Mouse (Mus musculus) splenic B cell, adult 2 months (primary cell): ENCODE results near the gene Eps8l3.

Source experiments
- DNase-seq: peaks from one replicate; pipeline ENCODE4 v3.0.0-alpha.2; 2011; ENCODE audit warnings: low read depth, low spot score
- H3K27me3 ChIP-seq: 2 replicates; pipeline ENCODE4 v1.6.1; 2012; ENCODE audit warnings: mild to moderate bottlenecking, low read length, moderate library complexity, mixed read lengths; ENCODE audit not compliant: control insufficient read depth, poor library complexity, insufficient read depth, severe bottlenecking
- H3K36me3 ChIP-seq: 2 replicates; pipeline ENCODE4 v1.6.1; 2012; ENCODE audit warnings: mild to moderate bottlenecking, low read length, moderate library complexity, mixed read lengths; ENCODE audit not compliant: control insufficient read depth, poor library complexity, insufficient read depth, severe bottlenecking

Eps8l3 gene

DNA sequence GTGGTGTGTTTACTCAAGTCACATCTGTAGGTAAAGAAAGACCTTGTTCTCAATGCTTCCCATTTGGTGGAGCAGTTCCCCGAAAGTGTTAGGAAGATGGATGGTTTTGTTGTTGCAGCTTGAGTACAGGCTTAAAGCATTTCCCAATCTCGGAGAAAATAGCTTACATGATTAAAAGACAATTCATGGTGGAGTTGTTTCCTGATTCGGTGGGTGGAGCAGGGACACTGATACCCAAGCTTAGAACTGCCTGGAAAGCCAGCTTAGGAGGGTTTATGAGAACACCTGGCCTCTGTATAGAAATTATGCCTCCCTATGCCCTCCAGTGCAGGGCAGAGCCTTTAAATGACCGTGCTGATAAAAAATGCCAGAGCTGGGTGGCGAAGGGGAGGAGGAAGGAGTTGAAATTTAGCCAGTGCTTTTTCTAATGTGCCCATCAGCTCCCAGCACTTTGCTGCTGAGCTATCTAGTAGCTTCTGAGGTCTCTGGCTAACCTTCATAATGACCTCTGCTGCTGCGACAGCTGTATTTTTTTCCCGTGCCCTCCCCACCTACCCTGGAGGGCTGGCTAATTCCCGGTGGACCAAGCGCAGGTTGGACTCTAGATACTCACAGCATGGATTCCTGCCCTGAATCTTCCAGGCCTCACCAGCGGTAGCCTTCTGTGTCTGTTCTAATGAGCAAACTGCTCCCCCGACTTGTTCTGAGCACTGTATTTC is 24.1 kb downstream of the Eps8l3 start:
- DNase-seq: no peak
- H3K36me3 ChIP-seq: no peaks in the 10 kb centered on the region
- H3K27me3 ChIP-seq: peaks cover 2% of the 10 kb centered on the region; the same call in 1 of the 2 replicates

DNA sequence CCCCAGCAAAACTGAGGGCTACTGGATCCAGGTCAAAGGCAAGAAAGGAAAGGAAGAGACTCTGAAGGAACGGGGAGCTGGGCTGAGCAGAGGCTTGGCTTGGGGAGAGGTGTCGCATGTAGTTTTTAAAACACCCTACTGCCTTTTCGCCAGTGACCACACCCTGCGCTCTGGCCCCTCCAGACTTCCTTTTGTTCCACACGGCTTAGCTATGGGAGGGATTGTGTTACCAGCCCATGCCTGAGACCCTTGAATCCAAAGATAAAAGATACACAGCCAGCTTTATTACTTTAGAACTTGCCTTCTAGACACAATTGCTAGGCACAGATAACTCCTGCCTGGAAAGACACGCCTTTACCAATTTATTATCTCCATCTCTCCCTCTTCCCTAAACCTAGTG is 28.9 kb downstream of the Eps8l3 start:
- Histone ChIP-seq H3K27me3 (no peaks in the 10 kb centered on the region), H3K36me3 (no peaks in the 10 kb centered on the region)
- no peak for DNase-seq

DNA sequence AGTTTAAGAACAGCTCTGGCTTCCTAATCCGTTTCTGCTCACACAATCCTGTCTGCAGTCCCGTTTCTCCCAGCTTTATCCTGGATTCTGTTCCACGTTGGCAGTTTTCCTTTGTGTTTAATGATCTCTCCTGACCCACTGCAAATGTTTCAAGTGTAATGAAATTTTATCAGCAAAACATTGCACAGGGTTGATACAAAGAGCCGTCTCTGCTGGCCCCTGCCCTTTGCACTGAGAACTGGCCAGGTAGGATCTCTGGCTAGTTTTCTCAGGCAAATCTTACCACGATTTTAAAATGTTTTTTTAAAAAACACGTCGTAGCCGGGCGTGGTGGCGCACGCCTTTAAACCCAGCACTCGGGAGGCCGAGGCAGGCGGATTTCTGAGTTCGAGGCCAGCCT is 39.6 kb downstream of the Eps8l3 start:
- Histone ChIP-seq H3K27me3 (no peaks in the 10 kb centered on the region), H3K36me3 (no peaks in the 10 kb centered on the region)
- no peak for DNase-seq

DNA sequence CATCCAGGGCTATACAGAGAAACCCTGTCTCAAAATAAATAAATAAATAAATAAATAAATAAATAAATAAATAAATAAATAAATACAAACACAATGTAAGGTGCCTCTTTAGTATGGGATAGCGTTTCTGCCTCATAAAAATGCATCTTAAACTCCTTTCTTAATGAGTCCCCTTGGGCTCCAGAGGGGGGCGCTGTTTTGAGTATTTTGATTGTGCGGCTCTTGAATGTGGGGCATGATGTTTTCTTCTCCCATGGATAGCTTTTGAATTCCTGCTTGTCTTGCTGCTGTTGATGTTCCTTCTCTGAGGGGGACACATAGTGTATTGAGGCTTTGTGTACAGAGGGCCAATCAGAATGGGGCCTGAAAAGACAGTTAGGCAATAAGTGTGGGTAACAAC is 40.1 kb downstream of the Eps8l3 start:
- peak; percentile 21 for DNase-seq

DNA sequence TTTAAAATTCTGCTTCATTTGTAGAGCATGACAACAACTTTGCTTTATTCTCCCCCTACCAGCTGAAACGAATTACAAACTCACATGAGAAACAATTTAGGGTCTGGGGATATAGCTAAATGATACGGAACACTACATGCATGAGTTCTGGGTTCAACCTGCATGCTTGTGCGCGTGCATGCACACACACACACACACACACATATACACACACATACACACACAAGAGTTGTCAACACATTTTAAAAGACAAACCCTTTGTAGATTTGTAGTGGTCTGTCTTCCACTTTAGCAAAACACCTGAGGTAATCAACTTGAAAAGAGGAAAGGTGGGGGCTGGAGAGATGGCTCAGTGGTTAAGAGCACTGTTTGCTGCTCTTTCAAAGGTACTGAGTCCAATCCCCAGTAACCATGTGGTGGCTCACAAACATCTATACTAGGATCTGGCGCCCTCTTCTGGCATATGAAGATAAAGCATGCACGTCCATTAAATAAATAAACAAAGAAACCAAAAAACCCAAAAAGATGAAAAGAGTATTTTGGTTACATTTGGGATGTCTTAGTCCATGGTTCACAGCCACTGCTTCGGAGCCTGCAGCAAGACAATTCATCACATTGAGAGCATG is 40.9 kb downstream of the Eps8l3 start:
- Histone ChIP-seq H3K36me3 (no peaks in the 10 kb centered on the region), H3K27me3 (no peaks in the 10 kb centered on the region)
- DNase-seq: peak; percentile 67

More for the DNA sequence above, 40.1 kb downstream of the Eps8l3 start:
- no peaks in the 10 kb centered on the region for H3K27me3 ChIP-seq
- no peaks in the 10 kb centered on the region for H3K36me3 ChIP-seq

DNA sequence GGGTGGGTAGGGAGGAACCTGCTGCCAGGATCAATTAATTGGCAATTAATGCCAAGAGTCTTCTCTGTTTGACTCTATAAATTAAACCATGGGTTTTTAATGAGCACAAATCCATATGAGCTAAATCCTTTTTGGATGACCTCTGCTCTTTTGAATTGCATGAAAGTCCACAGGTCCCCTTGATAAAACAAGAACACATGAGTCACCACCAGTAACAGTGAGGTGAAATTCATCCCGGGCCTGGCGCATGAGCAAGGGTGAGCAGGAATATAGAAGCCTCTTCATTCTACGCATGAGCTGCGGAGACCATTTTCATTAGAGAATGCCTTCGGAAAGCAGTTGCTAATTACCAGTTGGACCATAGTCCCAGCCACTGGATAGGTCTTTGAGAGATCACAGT is 43.3 kb downstream of the Eps8l3 start:
- no peak for DNase-seq
- Histone ChIP-seq H3K36me3 (no peaks in the 10 kb centered on the region), H3K27me3 (no peaks in the 10 kb centered on the region)

DNA sequence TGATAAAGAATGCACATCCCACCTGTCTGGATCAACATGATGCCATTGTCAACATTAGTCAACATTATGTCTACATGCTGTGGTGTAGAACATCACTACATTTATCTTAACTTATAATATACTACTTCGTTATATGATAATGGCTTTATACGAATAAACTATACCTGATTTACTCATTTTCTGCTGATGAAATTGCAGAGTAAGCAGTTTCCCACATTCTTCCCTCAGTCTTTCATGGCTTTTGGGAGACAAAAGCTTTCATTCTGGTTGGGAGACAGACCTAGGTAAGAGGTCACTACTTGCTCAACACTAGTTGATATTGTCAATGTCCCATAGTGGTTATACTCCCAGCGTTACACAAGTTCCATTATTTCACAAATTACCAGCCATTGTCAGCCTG is 48.3 kb downstream of the Eps8l3 start:
- H3K36me3 ChIP-seq: no peaks in the 10 kb centered on the region
- DNase-seq: no peak

DNA sequence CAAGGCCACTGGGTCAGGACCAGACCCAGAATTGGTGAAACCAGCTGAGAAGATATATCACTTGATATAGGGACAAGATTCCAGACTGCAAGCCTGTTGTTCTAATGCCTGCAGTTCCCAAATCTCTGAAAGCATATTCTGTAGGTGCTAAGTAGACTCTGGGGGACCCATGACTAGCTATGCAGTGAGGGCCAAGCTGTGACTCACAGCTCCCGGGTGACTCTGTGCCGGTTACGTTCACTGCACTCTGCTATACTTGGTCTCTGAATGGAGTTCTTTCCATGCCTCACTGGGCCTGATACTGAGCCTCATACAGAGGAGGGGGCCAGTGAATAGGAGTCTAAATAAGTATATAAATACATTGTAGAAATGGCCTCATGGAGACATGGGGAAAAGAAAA is 50.8 kb downstream of the Eps8l3 start:
- Histone ChIP-seq H3K36me3 (no peaks in the 10 kb centered on the region), H3K27me3 (no peaks in the 10 kb centered on the region)
- no peak for DNase-seq

More for the DNA sequence above, 48.3 kb downstream of the Eps8l3 start:
- H3K27me3 ChIP-seq: no peaks in the 10 kb centered on the region

DNA sequence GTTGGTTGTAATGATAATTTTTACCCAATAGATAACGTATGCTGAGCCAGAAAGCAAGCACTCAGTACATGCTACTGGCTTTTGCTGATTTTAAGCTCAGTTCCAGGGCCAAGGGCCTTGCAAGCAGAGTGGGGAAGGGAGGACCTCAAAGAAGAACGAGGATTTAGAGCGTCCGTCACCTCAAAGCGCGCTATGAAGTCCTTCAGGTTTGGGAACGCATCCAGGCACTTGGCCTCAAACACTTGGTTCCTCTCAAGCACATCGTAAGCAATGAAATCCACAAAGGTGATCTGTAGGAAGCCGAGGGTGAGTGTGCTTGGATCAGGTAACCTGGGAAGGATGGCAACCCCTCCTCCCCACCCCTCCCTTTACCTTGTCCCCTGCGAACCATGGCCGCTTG is 51.7 kb downstream of the Eps8l3 start:
- H3K36me3 ChIP-seq: no peaks in the 10 kb centered on the region
- H3K27me3 ChIP-seq: no peaks in the 10 kb centered on the region
- no peak for DNase-seq

DNA sequence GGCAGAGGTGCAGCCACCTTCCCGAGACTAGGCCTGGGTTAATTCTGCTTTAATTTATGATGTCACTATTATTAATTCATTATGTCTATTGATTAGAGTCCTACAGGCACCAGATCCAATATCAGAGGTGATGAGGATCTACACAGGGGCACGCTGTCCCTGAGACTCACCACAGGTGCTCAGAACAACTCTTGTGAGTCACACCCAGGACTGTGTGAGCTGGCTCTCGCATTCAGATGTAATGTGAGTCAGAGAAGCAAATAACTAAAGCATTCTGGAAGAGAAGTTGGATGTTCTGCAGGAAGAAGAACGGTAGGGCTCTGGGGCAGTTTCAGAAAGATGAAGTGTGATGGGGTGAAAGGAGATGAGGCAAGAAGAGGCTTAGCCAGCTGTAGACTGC is 52.2 kb downstream of the Eps8l3 start:
- H3K36me3 ChIP-seq: no peaks in the 10 kb centered on the region
- no peaks in the 10 kb centered on the region for H3K27me3 ChIP-seq
- DNase-seq: no peak

DNA sequence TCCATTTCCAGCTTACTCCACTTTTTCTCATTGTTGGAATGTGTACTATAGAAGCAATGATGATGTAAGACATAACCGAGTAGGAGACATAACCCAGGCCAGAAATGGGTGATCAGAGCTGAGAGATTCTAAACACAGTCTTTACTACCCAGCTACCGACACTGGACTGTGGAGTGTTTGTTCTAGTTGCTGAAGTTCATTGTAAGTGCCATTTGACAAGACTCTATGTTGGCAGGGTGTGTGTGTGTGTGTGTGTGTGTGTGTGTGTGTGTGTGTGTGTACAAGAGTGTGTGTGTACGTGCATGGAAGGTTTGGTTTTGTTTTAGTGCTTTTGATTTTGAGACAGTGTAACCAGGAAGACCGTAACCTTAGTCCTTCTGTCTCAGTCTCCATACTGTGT is 52.7 kb downstream of the Eps8l3 start:
- no peak for DNase-seq
- no peaks in the 10 kb centered on the region for H3K36me3 ChIP-seq
- H3K27me3 ChIP-seq: no peaks in the 10 kb centered on the region

DNA sequence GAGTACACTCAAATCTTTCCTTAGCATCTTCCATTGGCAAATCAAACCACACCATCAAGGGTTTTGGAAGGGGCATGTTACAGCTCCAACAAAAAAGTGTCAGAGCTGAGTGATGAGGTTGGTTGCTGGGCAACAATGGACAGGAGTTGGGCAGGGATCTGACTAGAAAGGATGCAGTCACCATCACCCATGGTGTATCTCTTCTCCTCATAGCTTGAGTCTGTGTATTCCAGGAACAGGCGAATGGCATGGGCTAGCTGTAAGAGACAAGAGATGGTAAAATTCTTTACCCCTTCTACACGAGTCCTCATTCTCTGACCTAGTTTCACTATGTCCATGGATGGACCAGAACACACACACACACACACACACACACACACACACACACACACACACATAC is 54.1 kb downstream of the Eps8l3 start:
- DNase-seq: no peak
- Histone ChIP-seq H3K27me3 (no peaks in the 10 kb centered on the region), H3K36me3 (no peaks in the 10 kb centered on the region)

DNA sequence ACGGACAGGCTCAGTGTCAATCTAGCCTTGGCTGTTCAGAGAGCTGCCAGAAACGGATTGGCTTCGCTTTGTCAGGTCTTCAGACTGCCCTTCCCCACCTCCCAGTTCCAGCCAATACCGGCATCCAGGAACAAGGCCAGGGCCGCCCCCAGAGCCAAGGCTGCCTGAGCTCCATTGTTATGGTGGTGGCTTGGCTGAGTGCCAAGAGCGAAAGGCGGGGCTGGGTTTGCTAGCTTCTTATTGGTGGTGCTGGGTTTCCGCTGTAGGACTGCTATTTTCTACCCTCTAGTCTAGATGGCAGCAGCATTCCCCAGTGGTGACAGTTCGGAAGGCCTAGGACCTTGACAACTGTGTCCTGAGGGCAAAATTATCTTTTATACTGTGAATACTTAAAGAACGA is 54.6 kb downstream of the Eps8l3 start, which contains the start of gene Gstm7:
Gstm7 (minus strand) TSS at position 148 of the 400 bp plus-strand sequence.
- peak; percentile 61 for DNase-seq
- H3K36me3 ChIP-seq: no peaks in the 10 kb centered on the region
- H3K27me3 ChIP-seq: no peaks in the 10 kb centered on the region

DNA sequence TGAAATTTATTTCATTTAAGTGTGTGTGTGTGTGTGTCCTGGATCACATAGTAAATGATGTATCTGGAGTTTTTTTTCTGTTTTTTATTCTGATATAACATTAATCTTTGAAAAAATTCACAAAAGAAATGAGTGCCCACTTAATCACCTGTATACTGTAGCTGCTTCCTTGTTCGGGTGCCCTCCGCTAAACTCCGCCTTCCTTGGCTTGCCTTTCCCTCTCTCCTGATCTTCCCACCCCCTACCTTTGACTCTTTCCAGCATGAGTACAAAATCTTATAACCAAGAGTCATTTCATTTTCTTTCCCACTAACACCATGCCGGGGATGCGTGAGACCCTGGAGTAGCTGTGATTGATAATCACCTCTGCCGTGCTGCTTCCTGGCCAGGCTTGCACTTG is 55.1 kb downstream of the Eps8l3 start:
- no peak for DNase-seq
- H3K27me3 ChIP-seq: no peaks in the 10 kb centered on the region
- H3K36me3 ChIP-seq: no peaks in the 10 kb centered on the region

DNA sequence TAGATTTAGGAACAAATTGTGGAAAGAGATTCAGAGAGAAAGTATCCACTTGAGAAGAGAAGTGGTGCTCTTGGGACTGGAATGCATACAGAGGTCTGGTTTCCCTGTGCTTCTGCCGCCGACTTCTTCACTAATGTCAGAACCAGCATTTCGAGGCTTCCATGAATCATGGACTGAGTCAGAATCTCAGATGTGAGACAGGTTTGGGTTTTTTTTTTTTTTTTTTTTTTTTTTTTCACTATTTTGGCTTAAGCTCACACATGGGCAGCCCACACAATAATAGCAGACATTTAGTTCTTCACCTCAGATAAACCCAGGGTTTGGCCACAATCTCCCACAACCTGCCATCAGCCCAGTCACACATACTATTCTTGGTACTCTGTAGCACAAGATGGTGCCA is 58.2 kb downstream of the Eps8l3 start:
- Histone ChIP-seq H3K36me3 (no peaks in the 10 kb centered on the region), H3K27me3 (no peaks in the 10 kb centered on the region)
- no peak for DNase-seq

DNA sequence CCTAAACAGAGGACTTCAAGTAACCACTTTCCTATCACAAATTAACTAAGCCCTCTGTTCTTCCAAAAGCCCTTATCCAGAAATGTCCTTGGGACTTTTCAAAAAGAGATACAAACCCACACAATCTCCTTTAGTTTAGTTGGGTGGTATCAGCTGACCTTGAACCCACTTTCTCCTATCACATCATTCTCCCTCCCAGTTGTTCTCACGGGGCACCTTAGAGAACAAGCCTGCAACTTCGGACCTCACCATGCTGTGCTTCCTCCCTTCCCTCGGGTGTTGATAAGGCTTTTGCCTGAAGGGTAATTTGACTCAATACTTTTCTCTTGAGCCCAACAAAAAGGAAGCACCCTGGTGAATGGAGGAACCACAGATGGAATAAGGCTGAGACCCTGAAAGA is 58.9 kb downstream of the Eps8l3 start:
- H3K27me3 ChIP-seq: no peaks in the 10 kb centered on the region
- no peaks in the 10 kb centered on the region for H3K36me3 ChIP-seq
- no peak for DNase-seq
